Mouse (Mus musculus): Measurements from ENCODE around the gene Trim52. TPM values are rescaled to one million over a fixed set of nuclear protein-coding genes. Genes with fewer than 3 reads are reported as not detected.
"Not testable (repeated sequence)": the region's sequence is repeated elsewhere in the genome, so short reads cannot be mapped to it uniquely, and the experiment has no call there.

Gene Trim52
- total RNA-seq (2017): not detected in 3 replicates

- no peak for ATAC-seq (replicated peaks; ENCODE audit: insufficient number of reproducible peaks, low FRiP score, low TSS enrichment, poor library complexity, severe bottlenecking)
Measured at GRCm38 (mm10) chr14:106105980-106106379, at the start of gene Trim52. Gene Trim52, plus strand, starts transcription at chr14:106106198.

DNA sequence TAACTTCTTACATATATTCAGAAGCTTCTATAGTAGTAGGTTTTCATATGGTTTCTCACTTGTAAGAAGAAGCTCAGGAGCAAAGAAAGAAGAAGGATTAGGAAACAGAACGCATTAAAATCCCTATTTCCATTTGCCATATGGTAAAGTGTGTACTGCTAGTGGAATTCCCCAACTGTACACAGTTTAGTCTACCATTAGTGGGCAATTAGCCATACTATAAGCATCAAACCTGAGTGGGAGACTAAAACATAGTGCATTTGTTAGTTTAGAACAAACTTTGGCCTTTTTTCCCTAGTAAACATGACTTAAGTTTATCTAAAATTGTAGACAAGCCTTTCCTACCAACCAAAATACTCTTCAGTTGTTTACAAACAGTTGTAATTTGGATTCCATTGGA is 33.4 kb upstream of the Trim52 start:
- no peak for ATAC-seq (replicated peaks; ENCODE audit: insufficient number of reproducible peaks, low FRiP score, low TSS enrichment, poor library complexity, severe bottlenecking)

GRCm38 (mm10) chr14:106075181-106076064 is 30.6 kb upstream of the Trim52 start:
- no peak for ATAC-seq (replicated peaks; ENCODE audit: insufficient number of reproducible peaks, low FRiP score, low TSS enrichment, poor library complexity, severe bottlenecking)

GRCm38 (mm10) chr14:106088480-106089037 is 17.4 kb upstream of the Trim52 start:
- no peak for ATAC-seq (replicated peaks; ENCODE audit: insufficient number of reproducible peaks, low FRiP score, low TSS enrichment, poor library complexity, severe bottlenecking)

DNA sequence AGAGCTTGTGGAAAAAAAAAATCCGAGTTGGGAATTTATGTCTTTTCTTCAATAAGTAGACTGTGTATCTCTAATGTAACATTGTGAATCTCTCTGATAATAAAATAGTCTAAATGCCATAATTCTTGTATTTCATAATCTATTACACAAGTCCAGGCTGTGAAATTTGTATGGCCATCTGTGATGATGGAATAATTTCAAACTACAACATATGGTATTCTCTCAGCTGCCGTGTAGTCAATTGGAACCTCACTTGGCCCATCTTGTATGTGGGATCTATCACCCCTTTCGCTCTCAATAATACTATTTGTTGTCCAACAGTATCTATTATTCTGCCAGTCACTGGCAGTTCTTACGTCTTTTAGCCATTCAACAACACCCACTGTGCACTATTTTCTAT is 9.2 kb upstream of the Trim52 start:
- ATAC-seq (replicated peaks; ENCODE audit: insufficient number of reproducible peaks, low FRiP score, low TSS enrichment, poor library complexity, severe bottlenecking): no peak

DNA sequence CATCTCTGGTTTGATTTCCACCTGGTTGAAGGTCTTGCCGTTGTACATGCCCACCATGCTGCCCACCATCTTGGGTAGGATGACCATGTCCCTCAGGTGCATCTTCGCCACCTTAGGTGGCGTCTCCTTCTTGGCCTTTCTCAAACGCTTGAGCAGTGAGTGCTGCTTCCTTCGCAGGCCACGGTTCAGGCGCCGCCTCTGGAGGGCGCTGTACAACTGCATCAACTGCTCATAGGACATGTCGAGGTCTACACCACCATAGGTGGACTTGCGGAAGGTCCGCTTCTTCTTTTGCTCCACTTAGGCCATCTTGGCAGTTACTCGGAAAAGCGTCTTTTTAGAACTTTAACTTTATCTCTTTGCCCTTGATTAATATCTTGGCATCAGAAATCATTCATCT is 5.1 kb upstream of the Trim52 start:
- ATAC-seq (replicated peaks; ENCODE audit: insufficient number of reproducible peaks, low FRiP score, low TSS enrichment, poor library complexity, severe bottlenecking): no peak

GRCm38 (mm10) chr14:106106425-106106824 is 427 bp downstream of the Trim52 start:
- ATAC-seq (replicated peaks; ENCODE audit: insufficient number of reproducible peaks, low FRiP score, low TSS enrichment, poor library complexity, severe bottlenecking): no peak

GRCm38 (mm10) chr14:106119371-106119770 is 13.4 kb downstream of the Trim52 start:
- no peak for ATAC-seq (replicated peaks; ENCODE audit: insufficient number of reproducible peaks, low FRiP score, low TSS enrichment, poor library complexity, severe bottlenecking)

GRCm38 (mm10) chr14:106136272-106136671 is 30.3 kb downstream of the Trim52 start:
- ATAC-seq (replicated peaks; ENCODE audit: insufficient number of reproducible peaks, low FRiP score, low TSS enrichment, poor library complexity, severe bottlenecking): no peak

- ATAC-seq (replicated peaks; ENCODE audit: insufficient number of reproducible peaks, low FRiP score, low TSS enrichment, poor library complexity, severe bottlenecking): no peak
Measured at GRCm38 (mm10) chr14:106151188-106151587, 45.2 kb downstream of the Trim52 start.

- no peak for ATAC-seq (replicated peaks; ENCODE audit: insufficient number of reproducible peaks, low FRiP score, low TSS enrichment, poor library complexity, severe bottlenecking)
Measured at GRCm38 (mm10) chr14:106154879-106155576, 49.0 kb downstream of the Trim52 start.

DNA sequence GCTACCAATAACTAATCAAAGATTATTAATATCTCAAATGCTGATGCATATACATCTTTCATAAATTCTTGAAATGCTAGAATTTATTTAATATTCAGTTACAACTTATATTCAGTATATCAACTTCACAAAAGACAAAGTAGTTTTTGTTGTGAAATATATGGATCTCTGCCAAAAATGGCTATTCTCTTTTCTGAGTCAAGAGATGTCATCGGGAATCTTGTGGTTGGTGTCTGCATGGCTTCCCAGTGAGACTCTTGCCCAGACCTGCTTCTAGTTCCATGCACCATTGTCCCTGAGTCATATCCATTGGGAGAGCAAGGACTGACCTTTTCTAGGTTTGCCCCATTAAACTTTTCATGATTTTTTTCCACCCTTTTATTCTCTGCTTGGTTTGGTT is 50.5 kb downstream of the Trim52 start:
- no peak for ATAC-seq (replicated peaks; ENCODE audit: insufficient number of reproducible peaks, low FRiP score, low TSS enrichment, poor library complexity, severe bottlenecking)

- no peak for ATAC-seq (replicated peaks; ENCODE audit: insufficient number of reproducible peaks, low FRiP score, low TSS enrichment, poor library complexity, severe bottlenecking)
Measured at GRCm38 (mm10) chr14:106162331-106162730, 56.3 kb downstream of the Trim52 start.

- no peak for ATAC-seq (replicated peaks; ENCODE audit: insufficient number of reproducible peaks, low FRiP score, low TSS enrichment, poor library complexity, severe bottlenecking)
Measured at GRCm38 (mm10) chr14:106163196-106163595, 57.2 kb downstream of the Trim52 start.

GRCm38 (mm10) chr14:106163933-106164332 is 57.9 kb downstream of the Trim52 start:
- not testable (repeated sequence) for ATAC-seq (replicated peaks; ENCODE audit: insufficient number of reproducible peaks, low FRiP score, low TSS enrichment, poor library complexity, severe bottlenecking)

DNA sequence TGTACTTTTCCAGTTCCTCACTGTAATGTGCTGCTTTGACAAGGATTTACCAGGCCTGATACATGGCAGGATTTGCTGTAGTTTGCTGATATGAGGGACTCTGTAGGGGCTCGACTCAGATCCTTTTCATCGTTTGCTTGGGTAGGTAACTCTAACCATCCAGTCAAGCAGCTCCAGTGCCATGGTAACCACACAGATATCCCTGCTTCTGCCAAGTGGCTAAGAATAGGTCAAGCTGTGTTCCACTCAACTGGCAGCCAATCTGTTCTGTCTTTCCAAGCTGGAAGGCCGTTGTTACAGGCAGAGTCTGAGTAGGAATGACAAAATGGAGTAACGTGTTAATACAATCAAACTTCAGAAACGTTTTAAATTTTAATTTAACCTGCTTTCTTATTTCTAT is 70.9 kb downstream of the Trim52 start:
- ATAC-seq (replicated peaks; ENCODE audit: insufficient number of reproducible peaks, low FRiP score, low TSS enrichment, poor library complexity, severe bottlenecking): no peak

- ATAC-seq (replicated peaks; ENCODE audit: insufficient number of reproducible peaks, low FRiP score, low TSS enrichment, poor library complexity, severe bottlenecking): no peak
Measured at GRCm38 (mm10) chr14:106178245-106178644, 72.2 kb downstream of the Trim52 start.

GRCm38 (mm10) chr14:106179102-106179727 is 73.2 kb downstream of the Trim52 start:
- ATAC-seq (replicated peaks; ENCODE audit: insufficient number of reproducible peaks, low FRiP score, low TSS enrichment, poor library complexity, severe bottlenecking): no peak

GRCm38 (mm10) chr14:106179728-106180125 is 73.7 kb downstream of the Trim52 start:
- ATAC-seq (replicated peaks; ENCODE audit: insufficient number of reproducible peaks, low FRiP score, low TSS enrichment, poor library complexity, severe bottlenecking): no peak
